Mouse (Mus musculus) ES-Bruce4 (cell line): ENCODE data around the gene Sohlh2. TPM values are rescaled to one million over a fixed set of nuclear protein-coding genes. Genes with fewer than 3 reads are reported as not detected.

Source experiments
- H3K27ac ChIP-seq: 2 replicates; pipeline ENCODE4 v1.5.1; 2012; ENCODE audit warnings: low read length, inconsistent platforms; ENCODE audit not compliant: insufficient read depth
- H3K27me3 ChIP-seq: 2 replicates; pipeline ENCODE4 v1.6.1; 2012; ENCODE audit warnings: mild to moderate bottlenecking, low read length, inconsistent platforms; ENCODE audit not compliant: control insufficient read depth, poor library complexity, insufficient read depth, severe bottlenecking
- H3K36me3 ChIP-seq: 2 replicates; pipeline ENCODE4 v1.6.1; 2012; ENCODE audit warnings: inconsistent platforms, mild to moderate bottlenecking, low read length, moderate library complexity; ENCODE audit not compliant: control insufficient read depth, poor library complexity, insufficient read depth, severe bottlenecking
- H3K4me1 ChIP-seq: one replicate; pipeline ENCODE4 v1.8.1; 2011; ENCODE audit warnings: low read length; ENCODE audit not compliant: control insufficient read depth, insufficient read depth
- H3K4me3 ChIP-seq: 2 replicates; pipeline ENCODE4 v1.5.1; 2011; ENCODE audit warnings: low read depth, mild to moderate bottlenecking, low read length
- H3K9ac ChIP-seq: 2 replicates; pipeline ENCODE4 v1.6.1; 2012; ENCODE audit warnings: low read depth, mild to moderate bottlenecking, inconsistent platforms; ENCODE audit not compliant: poor library complexity, severe bottlenecking
- H3K9me3 ChIP-seq: replicated peaks from 2 replicates; pipeline ENCODE4 v1.6.1; 2012; ENCODE audit warnings: mild to moderate bottlenecking, low read length, inconsistent platforms; ENCODE audit not compliant: control insufficient read depth, poor library complexity, insufficient read depth, severe bottlenecking
- CTCF ChIP-seq: IDR thresholded peaks from one replicate; pipeline ENCODE4 v1.8.1; 2011; ENCODE audit warnings: low read depth, low read length
- EP300 ChIP-seq: IDR thresholded peaks from 2 replicates; pipeline ENCODE4 v1.6.1; 2011; ENCODE audit warnings: low read depth, low read length; ENCODE audit not compliant: insufficient read depth
- POLR2A ChIP-seq: IDR thresholded peaks from one replicate; pipeline ENCODE4 v1.8.1; 2011; ENCODE audit warnings: low read length; ENCODE audit not compliant: insufficient read depth
- polyA plus RNA-seq: library from polyadenylated mRNA; stranded (reverse); fragments of >200 nt; gene quantifications from 2 replicates; pipeline ENCODE4 v1.2.4, GENCODE M21; 2011; ENCODE audit warnings: low read depth; ENCODE audit not compliant: missing spikeins, insufficient read depth, insufficient read length

Sohlh2 gene
- polyA plus RNA-seq, 1 experiment: 3.8 TPM

GRCm38 (mm10) chr3:55248508-55248907, 66.7 kb downstream of the Sohlh2 start:
- H3K27ac ChIP-seq: no peak overlapping the region
- no peaks in the 10 kb centered on the region for H3K9me3 ChIP-seq
- H3K27me3 ChIP-seq: 0 out of 2 replicates have a peak, but pooled peaks cover 2% of the 10 kb centered on the region
- no peak overlapping the region for H3K9ac ChIP-seq
- no peak overlapping the region for H3K4me3 ChIP-seq
- TF ChIP-seq EP300 (no peak), POLR2A (no peak), CTCF (no peak)
- H3K4me1 ChIP-seq: no peaks in the 10 kb centered on the region
- no peaks in the 10 kb centered on the region for H3K36me3 ChIP-seq

- H3K9me3 ChIP-seq: no peaks in the 10 kb centered on the region
- no peaks in the 10 kb centered on the region for H3K36me3 ChIP-seq
- no peaks in the 10 kb centered on the region for H3K4me1 ChIP-seq
- no peaks in the 10 kb centered on the region for H3K27me3 ChIP-seq
- no peak overlapping the region for H3K9ac ChIP-seq
- TF ChIP-seq POLR2A: no peak
- no peak for TF ChIP-seq EP300
- TF ChIP-seq CTCF: no peak
- H3K4me3 ChIP-seq: no peak overlapping the region
- no peak overlapping the region for H3K27ac ChIP-seq
Observed at GRCm38 (mm10) chr3:55250631-55251030, 68.8 kb downstream of the Sohlh2 start.

Other genes with a start within 250 kb of the Sohlh2 start
- gene Ccna1, start 126.5 kb upstream of the Sohlh2 start, polyA plus RNA-seq: 1.7 and 3.6 TPM in 2 replicates
- gene Spg20, start 69.9 kb upstream of the Sohlh2 start, polyA plus RNA-seq: 44.6 and 51.2 TPM in 2 replicates
- 0.23 and 0.27 TPM in 2 replicates for gene Ccdc169, start 44.7 kb upstream of the Sohlh2 start, polyA plus RNA-seq
- 1.3 and 2.3 TPM in 2 replicates for gene Dclk1, start 60.3 kb downstream of the Sohlh2 start, polyA plus RNA-seq